Mouse (Mus musculus): ENCODE data around the gene Kpna1. TPM values are rescaled to one million over a fixed set of nuclear protein-coding genes. Genes with fewer than 3 reads are reported as not detected.
A peak's percentile ranks its signal among the peaks of the same experiment; 100 is the strongest.
"Not testable (repeated sequence)": the region's sequence is repeated elsewhere in the genome, so short reads cannot be mapped to it uniquely, and the experiment has no call there.

The Kpna1 gene
- polyA plus RNA-seq, 1 experiment from 2014 or later = 57.0 TPM

- no peak overlapping the region for H3K27ac ChIP-seq (replicated peaks; ENCODE audit: low read depth, low read length)
- no peak overlapping the region for H3K9ac ChIP-seq (ENCODE audit: low read length)
- DNase-seq (ENCODE audit: low spot score) (no peak), ATAC-seq (ENCODE audit: insufficient number of reproducible peaks, low FRiP score, low TSS enrichment, low read depth) (no peak)
- no peak overlapping the region for H3K4me3 ChIP-seq (ENCODE audit: low read depth, low read length)
- no peak overlapping the region for H3K4me2 ChIP-seq (ENCODE audit: low read depth, severe bottlenecking)
- no peaks in the 10 kb centered on the region for H3K4me1 ChIP-seq (ENCODE audit: control insufficient read depth, insufficient read depth, low read length)
- H3K27me3 ChIP-seq (ENCODE audit: control insufficient read depth, insufficient read depth, low read length) = no peaks in the 10 kb centered on the region
- 91% methylated on average over 3 of the region's 3 CpGs for WGBS
- H3K36me3 ChIP-seq (ENCODE audit: control insufficient read depth, insufficient read depth, low read length) = no peaks in the 10 kb centered on the region
- H3K9me3 ChIP-seq (ENCODE audit: control insufficient read depth, low read length) = no peaks in the 10 kb centered on the region
Observed at GRCm38 (mm10) chr16:35951216-35951615, 27.3 kb upstream of the Kpna1 start.

GRCm38 (mm10) chr16:35952628-35953130, 25.9 kb upstream of the Kpna1 start:
- no peak overlapping the region for H3K27ac ChIP-seq (replicated peaks; ENCODE audit: low read depth, low read length)
- H3K36me3 ChIP-seq (ENCODE audit: control insufficient read depth, insufficient read depth, low read length) = no peaks in the 10 kb centered on the region
- 91% methylated on average over 5 of the region's 5 CpGs for WGBS
- H3K4me2 ChIP-seq (ENCODE audit: low read depth, severe bottlenecking) = no peak overlapping the region
- DNase-seq (ENCODE audit: low spot score) = no peak
- no peak for ATAC-seq (ENCODE audit: insufficient number of reproducible peaks, low FRiP score, low TSS enrichment, low read depth)
- H3K9ac ChIP-seq (ENCODE audit: low read length) = no peak overlapping the region
- H3K4me3 ChIP-seq (ENCODE audit: low read depth, low read length) = no peak overlapping the region
- H3K9me3 ChIP-seq (ENCODE audit: control insufficient read depth, low read length) = no peaks in the 10 kb centered on the region
- H3K4me1 ChIP-seq (ENCODE audit: control insufficient read depth, insufficient read depth, low read length) = no peaks in the 10 kb centered on the region
- H3K27me3 ChIP-seq (ENCODE audit: control insufficient read depth, insufficient read depth, low read length) = no peaks in the 10 kb centered on the region

- H3K9me3 ChIP-seq (ENCODE audit: control insufficient read depth, low read length); H3K4me2 ChIP-seq (ENCODE audit: low read depth, severe bottlenecking); DNase-seq (ENCODE audit: low spot score); ATAC-seq (ENCODE audit: insufficient number of reproducible peaks, low FRiP score, low TSS enrichment, low read depth); H3K4me3 ChIP-seq (ENCODE audit: low read depth, low read length); H3K9ac ChIP-seq (ENCODE audit: low read length); H3K36me3 ChIP-seq (ENCODE audit: control insufficient read depth, insufficient read depth, low read length); H3K27ac ChIP-seq (replicated peaks; ENCODE audit: low read depth, low read length); H3K4me1 ChIP-seq (ENCODE audit: control insufficient read depth, insufficient read depth, low read length); H3K27me3 ChIP-seq (ENCODE audit: control insufficient read depth, insufficient read depth, low read length): not testable (repeated sequence)
- WGBS = 63% methylated on average over 3 of the region's 4 CpGs
Observed at GRCm38 (mm10) chr16:35965991-35966390, 12.6 kb upstream of the Kpna1 start.

- 0 out of 2 replicates have a peak, but pooled peaks cover 6% of the 10 kb centered on the region for H3K4me1 ChIP-seq (ENCODE audit: control insufficient read depth, insufficient read depth, low read length)
- H3K36me3 ChIP-seq (ENCODE audit: control insufficient read depth, insufficient read depth, low read length) = no peaks in the 10 kb centered on the region
- no peak overlapping the region for H3K4me3 ChIP-seq (ENCODE audit: low read depth, low read length)
- DNase-seq (ENCODE audit: low spot score) = no peak
- no peak overlapping the region for H3K9ac ChIP-seq (ENCODE audit: low read length)
- no peak for ATAC-seq (ENCODE audit: insufficient number of reproducible peaks, low FRiP score, low TSS enrichment, low read depth)
- H3K27ac ChIP-seq (replicated peaks; ENCODE audit: low read depth, low read length) = no peak overlapping the region
- WGBS = 37% methylated on average over 5 of the region's 5 CpGs
- H3K27me3 ChIP-seq (ENCODE audit: control insufficient read depth, insufficient read depth, low read length) = no peaks in the 10 kb centered on the region
- no peaks in the 10 kb centered on the region for H3K9me3 ChIP-seq (ENCODE audit: control insufficient read depth, low read length)
- no peak overlapping the region for H3K4me2 ChIP-seq (ENCODE audit: low read depth, severe bottlenecking)
Observed at GRCm38 (mm10) chr16:35966411-35967115, 12.0 kb upstream of the Kpna1 start.

- Histone ChIP-seq H3K36me3 (ENCODE audit: control insufficient read depth, insufficient read depth, low read length) (no peaks in the 10 kb centered on the region), H3K27ac (replicated peaks; ENCODE audit: low read depth, low read length) (no peak overlapping the region), H3K9me3 (ENCODE audit: control insufficient read depth, low read length) (no peaks in the 10 kb centered on the region), H3K4me3 (ENCODE audit: low read depth, low read length) (no peak overlapping the region), H3K9ac (ENCODE audit: low read length) (no peak overlapping the region), H3K4me2 (ENCODE audit: low read depth, severe bottlenecking) (no peak overlapping the region), H3K4me1 (ENCODE audit: control insufficient read depth, insufficient read depth, low read length) (0 out of 2 replicates have a peak, but pooled peaks cover 6% of the 10 kb centered on the region), H3K27me3 (ENCODE audit: control insufficient read depth, insufficient read depth, low read length) (no peaks in the 10 kb centered on the region)
- 89% methylated on average over 4 of the region's 4 CpGs for WGBS
- ATAC-seq (ENCODE audit: insufficient number of reproducible peaks, low FRiP score, low TSS enrichment, low read depth) (no peak), DNase-seq (ENCODE audit: low spot score) (no peak)
Observed at GRCm38 (mm10) chr16:35967319-35967718, 11.2 kb upstream of the Kpna1 start.

- H3K4me1 ChIP-seq (ENCODE audit: control insufficient read depth, insufficient read depth, low read length) = 0 out of 2 replicates have a peak, but pooled peaks cover 6% of the 10 kb centered on the region
- H3K4me3 ChIP-seq (ENCODE audit: low read depth, low read length) = no peak overlapping the region
- DNase-seq (ENCODE audit: low spot score) = no peak
- no peak overlapping the region for H3K9ac ChIP-seq (ENCODE audit: low read length)
- H3K36me3 ChIP-seq (ENCODE audit: control insufficient read depth, insufficient read depth, low read length) = no peaks in the 10 kb centered on the region
- 28% methylated on average over 2 of the region's 2 CpGs for WGBS
- no peaks in the 10 kb centered on the region for H3K9me3 ChIP-seq (ENCODE audit: control insufficient read depth, low read length)
- no peak for ATAC-seq (ENCODE audit: insufficient number of reproducible peaks, low FRiP score, low TSS enrichment, low read depth)
- no peaks in the 10 kb centered on the region for H3K27me3 ChIP-seq (ENCODE audit: control insufficient read depth, insufficient read depth, low read length)
- no peak overlapping the region for H3K27ac ChIP-seq (replicated peaks; ENCODE audit: low read depth, low read length)
- H3K4me2 ChIP-seq (ENCODE audit: low read depth, severe bottlenecking) = no peak overlapping the region
Observed at GRCm38 (mm10) chr16:35968149-35968548, 10.4 kb upstream of the Kpna1 start.

GRCm38 (mm10) chr16:35974021-35974420, 4.5 kb upstream of the Kpna1 start:
- Histone ChIP-seq H3K9ac (ENCODE audit: low read length) (no peak overlapping the region), H3K4me2 (ENCODE audit: low read depth, severe bottlenecking) (no peak overlapping the region), H3K9me3 (ENCODE audit: control insufficient read depth, low read length) (no peaks in the 10 kb centered on the region), H3K27ac (replicated peaks; ENCODE audit: low read depth, low read length) (no peak overlapping the region), H3K4me3 (ENCODE audit: low read depth, low read length) (no peak overlapping the region), H3K4me1 (ENCODE audit: control insufficient read depth, insufficient read depth, low read length) (no peaks in the 10 kb centered on the region), H3K36me3 (ENCODE audit: control insufficient read depth, insufficient read depth, low read length) (no peaks in the 10 kb centered on the region), H3K27me3 (ENCODE audit: control insufficient read depth, insufficient read depth, low read length) (no peaks in the 10 kb centered on the region)
- ATAC-seq (ENCODE audit: insufficient number of reproducible peaks, low FRiP score, low TSS enrichment, low read depth) = no peak
- WGBS = 36% methylated on average over 1 of the region's 1 CpGs
- no peak for DNase-seq (ENCODE audit: low spot score)

GRCm38 (mm10) chr16:35981363-35981821, 2.8 kb downstream of the Kpna1 start:
- no peak overlapping the region for H3K4me3 ChIP-seq (ENCODE audit: low read depth, low read length)
- no peak overlapping the region for H3K27ac ChIP-seq (replicated peaks; ENCODE audit: low read depth, low read length)
- no peak overlapping the region for H3K9ac ChIP-seq (ENCODE audit: low read length)
- no peaks in the 10 kb centered on the region for H3K9me3 ChIP-seq (ENCODE audit: control insufficient read depth, low read length)
- no peaks in the 10 kb centered on the region for H3K27me3 ChIP-seq (ENCODE audit: control insufficient read depth, insufficient read depth, low read length)
- DNase-seq (ENCODE audit: low spot score) (peak; percentile 100), ATAC-seq (ENCODE audit: insufficient number of reproducible peaks, low FRiP score, low TSS enrichment, low read depth) (peak; percentile 96)
- H3K36me3 ChIP-seq (ENCODE audit: control insufficient read depth, insufficient read depth, low read length) = no peaks in the 10 kb centered on the region
- no peaks in the 10 kb centered on the region for H3K4me1 ChIP-seq (ENCODE audit: control insufficient read depth, insufficient read depth, low read length)
- no peak overlapping the region for H3K4me2 ChIP-seq (ENCODE audit: low read depth, severe bottlenecking)
- WGBS = 51% methylated on average over 19 of the region's 19 CpGs

Measured in limb, embryonic 11.5 days (tissue).